Mouse (Mus musculus): ENCODE measurements around the gene C2cd2l.
"Not testable (repeated sequence)": the region's sequence is repeated elsewhere in the genome, so short reads cannot be mapped to it uniquely, and the experiment has no call there.

The C2cd2l gene

GRCm38 (mm10) chr9:44336093-44336406, 16.0 kb upstream of the C2cd2l start:
- no peak for DNase-seq (ENCODE audit: low read depth)

- peak; percentile 61 for DNase-seq (ENCODE audit: low read depth)
Observed at GRCm38 (mm10) chr9:44335331-44336092, 15.4 kb upstream of the C2cd2l start.

- peak; percentile 100 for DNase-seq (ENCODE audit: low read depth)
Observed at GRCm38 (mm10) chr9:44334396-44335330, 14.6 kb upstream of the C2cd2l start, which contains the start of gene H2afx. H2afx (plus strand) TSS chr9:44334694.

GRCm38 (mm10) chr9:44332918-44333638, 13.0 kb upstream of the C2cd2l start:
- no peak for DNase-seq (ENCODE audit: low read depth)

GRCm38 (mm10) chr9:44330736-44331135, 10.7 kb upstream of the C2cd2l start:
- no peak for DNase-seq (ENCODE audit: low read depth)

- DNase-seq (ENCODE audit: low read depth): no peak
Observed at GRCm38 (mm10) chr9:44327926-44328325, 7.8 kb upstream of the C2cd2l start.

- DNase-seq (ENCODE audit: low read depth): no peak
Observed at GRCm38 (mm10) chr9:44327064-44327711, 7.1 kb upstream of the C2cd2l start.

- peak; percentile 95 for DNase-seq (ENCODE audit: low read depth)
Observed at GRCm38 (mm10) chr9:44326371-44327063, 6.4 kb upstream of the C2cd2l start.

- DNase-seq (ENCODE audit: low read depth): no peak
Observed at GRCm38 (mm10) chr9:44325768-44326370, 5.8 kb upstream of the C2cd2l start, which contains the start of gene Dpagt1. Dpagt1 (plus strand) TSS chr9:44326019.

- not testable (repeated sequence) for DNase-seq (ENCODE audit: low read depth)
Observed at GRCm38 (mm10) chr9:44325032-44325767, 5.1 kb upstream of the C2cd2l start.

- DNase-seq (ENCODE audit: low read depth): no peak
Observed at GRCm38 (mm10) chr9:44324147-44324546, 4.1 kb upstream of the C2cd2l start.

- not testable (repeated sequence) for DNase-seq (ENCODE audit: low read depth)
Observed at GRCm38 (mm10) chr9:44323656-44324055, 3.6 kb upstream of the C2cd2l start.

- DNase-seq (ENCODE audit: low read depth): no peak
Observed at GRCm38 (mm10) chr9:44320799-44321133, 681 bp upstream of the C2cd2l start.

GRCm38 (mm10) chr9:44319105-44319886, 789 bp downstream of the C2cd2l start:
- no peak for DNase-seq (ENCODE audit: low read depth)

GRCm38 (mm10) chr9:44318826-44319095, 1.3 kb downstream of the C2cd2l start:
- DNase-seq (ENCODE audit: low read depth): no peak

- DNase-seq (ENCODE audit: low read depth): no peak
Observed at GRCm38 (mm10) chr9:44318076-44318825, 1.8 kb downstream of the C2cd2l start.

- DNase-seq (ENCODE audit: low read depth): no peak
Observed at GRCm38 (mm10) chr9:44317452-44317851, 2.6 kb downstream of the C2cd2l start.

GRCm38 (mm10) chr9:44314910-44315309, 5.2 kb downstream of the C2cd2l start:
- no peak for DNase-seq (ENCODE audit: low read depth)

- DNase-seq (ENCODE audit: low read depth): no peak
Observed at GRCm38 (mm10) chr9:44314257-44314547, 5.9 kb downstream of the C2cd2l start.
